Mouse (Mus musculus): ENCODE results near the gene Etv3. TPM values are rescaled to one million over a fixed set of nuclear protein-coding genes. Genes with fewer than 3 reads are reported as not detected.

The Etv3 gene
- total and polyA plus RNA-seq, 2 experiments, result 5.3 to 7.0 TPM

DNA sequence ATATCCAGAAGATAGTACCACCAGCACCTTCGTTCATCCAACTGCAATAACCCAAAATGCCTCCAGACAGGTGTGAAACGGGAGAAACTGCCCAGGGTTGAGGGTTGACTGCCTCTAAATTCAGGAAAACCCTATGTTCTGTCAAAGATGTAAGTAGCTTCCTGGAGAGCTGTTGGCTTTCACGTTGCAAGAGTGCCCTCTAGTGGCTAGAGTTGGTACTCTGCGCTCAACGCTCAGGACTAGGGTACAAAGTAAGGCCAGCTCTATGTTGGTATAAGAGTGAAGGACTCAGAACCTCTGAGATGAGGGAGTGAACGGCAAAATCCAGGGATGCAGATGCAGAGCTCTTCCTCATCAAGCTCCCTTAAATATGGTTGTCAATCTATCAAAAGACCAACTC is 37.2 kb downstream of the Etv3 start:
- WGBS, result under 1% methylated on average over 6 of the region's 6 CpGs
- no peaks in the 10 kb centered on the region for H3K36me3 ChIP-seq (ENCODE audit: control insufficient read depth, insufficient read depth, low read length)
- no peaks in the 10 kb centered on the region for H3K79me2 ChIP-seq (ENCODE audit: control insufficient read depth, insufficient read depth, low read length)
- H3K4me3 ChIP-seq (ENCODE audit: insufficient read depth, low read depth, low read length), result no peak overlapping the region
- 0 out of 2 replicates have a peak, but pooled peaks cover 4% of the 10 kb centered on the region for H3K4me1 ChIP-seq (ENCODE audit: control insufficient read depth, insufficient read depth, low read length)
- TF ChIP-seq CTCF (IDR thresholded peaks at IDR 0.05; ENCODE audit: low read depth, low read length) (peak; percentile 83), POLR2A (IDR thresholded peaks at IDR 0.05; ENCODE audit: extremely low read depth, insufficient read depth, low read length) (no peak)
- no peaks in the 10 kb centered on the region for H3K27me3 ChIP-seq (ENCODE audit: control insufficient read depth, insufficient read depth, low read length)
- peak; percentile 69 for DNase-seq (ENCODE audit: extremely low read depth, low read depth, low spot score)
- no peak overlapping the region for H3K27ac ChIP-seq (replicated peaks; ENCODE audit: insufficient read depth, low read depth, low read length)
- H3K9ac ChIP-seq (ENCODE audit: low read depth, low read length), result no peak overlapping the region

DNA sequence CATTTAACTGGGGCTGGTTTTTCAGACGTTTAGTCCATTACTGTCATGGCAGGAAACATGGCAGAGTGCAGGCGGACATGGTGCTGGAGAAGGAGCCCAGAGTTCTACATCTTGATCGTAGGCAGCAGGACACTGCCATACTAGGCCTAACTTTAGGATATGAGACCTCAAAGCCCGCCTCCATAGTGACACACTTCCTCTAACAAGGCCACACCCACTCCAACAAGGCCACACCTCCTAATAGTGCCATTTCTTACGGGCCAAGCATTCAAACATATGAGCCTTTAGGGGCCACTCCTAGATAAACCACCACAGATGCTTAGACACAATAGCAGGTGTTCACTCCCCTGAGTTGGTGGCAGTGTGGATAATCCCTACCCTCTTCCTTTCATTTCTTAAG is 38.3 kb downstream of the Etv3 start:
- DNase-seq (ENCODE audit: extremely low read depth, low read depth, low spot score), result peak; percentile 30
- Histone ChIP-seq H3K36me3 (ENCODE audit: control insufficient read depth, insufficient read depth, low read length) (no peaks in the 10 kb centered on the region), H3K27me3 (ENCODE audit: control insufficient read depth, insufficient read depth, low read length) (no peaks in the 10 kb centered on the region), H3K9ac (ENCODE audit: low read depth, low read length) (no peak overlapping the region), H3K27ac (replicated peaks; ENCODE audit: insufficient read depth, low read depth, low read length) (no peak overlapping the region), H3K4me3 (ENCODE audit: insufficient read depth, low read depth, low read length) (no peak overlapping the region), H3K79me2 (ENCODE audit: control insufficient read depth, insufficient read depth, low read length) (no peaks in the 10 kb centered on the region), H3K4me1 (ENCODE audit: control insufficient read depth, insufficient read depth, low read length) (0 out of 2 replicates have a peak, but pooled peaks cover 4% of the 10 kb centered on the region)
- WGBS, result 71% methylated on average over 5 of the region's 5 CpGs
- TF ChIP-seq CTCF (IDR thresholded peaks at IDR 0.05; ENCODE audit: low read depth, low read length) (no peak), POLR2A (IDR thresholded peaks at IDR 0.05; ENCODE audit: extremely low read depth, insufficient read depth, low read length) (no peak)

DNA sequence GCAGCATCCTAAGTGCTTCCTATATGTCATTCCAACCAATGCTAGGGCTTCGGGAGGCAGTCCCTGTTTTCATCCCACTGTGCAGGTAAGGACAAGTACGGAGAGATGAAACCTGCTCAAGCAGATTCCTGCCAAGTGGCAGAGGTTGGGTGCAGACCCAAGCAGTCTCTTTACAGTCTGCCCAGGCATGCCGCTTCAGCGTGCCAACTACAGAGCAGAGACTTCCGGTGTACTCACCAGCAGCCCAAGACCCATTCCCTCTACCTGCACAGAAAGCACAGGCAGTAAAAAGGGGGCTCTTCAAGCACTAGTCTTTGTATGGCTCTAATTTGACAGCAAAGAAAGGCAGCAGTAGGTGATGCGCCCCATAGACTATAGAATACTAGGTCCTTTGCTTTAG is 40.4 kb downstream of the Etv3 start:
- Histone ChIP-seq H3K9ac (ENCODE audit: low read depth, low read length) (no peak overlapping the region), H3K27me3 (ENCODE audit: control insufficient read depth, insufficient read depth, low read length) (no peaks in the 10 kb centered on the region), H3K79me2 (ENCODE audit: control insufficient read depth, insufficient read depth, low read length) (no peaks in the 10 kb centered on the region), H3K4me3 (ENCODE audit: insufficient read depth, low read depth, low read length) (no peak overlapping the region), H3K36me3 (ENCODE audit: control insufficient read depth, insufficient read depth, low read length) (no peaks in the 10 kb centered on the region), H3K4me1 (ENCODE audit: control insufficient read depth, insufficient read depth, low read length) (0 out of 2 replicates have a peak, but pooled peaks cover 4% of the 10 kb centered on the region), H3K27ac (replicated peaks; ENCODE audit: insufficient read depth, low read depth, low read length) (no peak overlapping the region)
- WGBS, result 68% methylated on average over 6 of the region's 6 CpGs
- TF ChIP-seq CTCF (IDR thresholded peaks at IDR 0.05; ENCODE audit: low read depth, low read length) (no peak), POLR2A (IDR thresholded peaks at IDR 0.05; ENCODE audit: extremely low read depth, insufficient read depth, low read length) (no peak)
- DNase-seq (ENCODE audit: extremely low read depth, low read depth, low spot score), result no peak

DNA sequence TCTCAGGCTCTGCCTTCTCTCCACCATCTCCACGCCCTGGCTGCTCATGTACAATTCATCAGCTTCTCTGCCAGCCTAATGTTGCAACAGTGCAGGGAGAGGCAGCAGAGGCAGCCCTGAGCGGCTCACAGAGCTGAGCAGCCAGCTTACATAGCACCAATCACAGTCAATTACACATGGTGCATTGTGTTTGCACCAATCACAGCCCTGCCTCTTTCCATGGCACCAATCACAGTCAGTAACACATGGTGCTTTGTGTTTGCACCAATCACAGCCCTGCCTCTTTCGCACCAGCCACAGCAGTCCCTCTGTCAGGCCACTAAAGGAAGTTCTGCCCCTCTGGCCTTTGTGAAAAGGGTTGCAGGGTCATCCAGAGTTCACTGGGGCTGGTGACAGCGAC is 40.9 kb downstream of the Etv3 start:
- Histone ChIP-seq H3K9ac (ENCODE audit: low read depth, low read length) (no peak overlapping the region), H3K4me3 (ENCODE audit: insufficient read depth, low read depth, low read length) (no peak overlapping the region), H3K27me3 (ENCODE audit: control insufficient read depth, insufficient read depth, low read length) (no peaks in the 10 kb centered on the region), H3K4me1 (ENCODE audit: control insufficient read depth, insufficient read depth, low read length) (0 out of 2 replicates have a peak, but pooled peaks cover 4% of the 10 kb centered on the region), H3K27ac (replicated peaks; ENCODE audit: insufficient read depth, low read depth, low read length) (no peak overlapping the region), H3K36me3 (ENCODE audit: control insufficient read depth, insufficient read depth, low read length) (no peaks in the 10 kb centered on the region), H3K79me2 (ENCODE audit: control insufficient read depth, insufficient read depth, low read length) (no peaks in the 10 kb centered on the region)
- WGBS, result 12% methylated on average over 4 of the region's 4 CpGs
- DNase-seq (ENCODE audit: extremely low read depth, low read depth, low spot score), result peak; percentile 100
- no peak for TF ChIP-seq CTCF (IDR thresholded peaks at IDR 0.05; ENCODE audit: low read depth, low read length)
- no peak for TF ChIP-seq POLR2A (IDR thresholded peaks at IDR 0.05; ENCODE audit: extremely low read depth, insufficient read depth, low read length)

DNA sequence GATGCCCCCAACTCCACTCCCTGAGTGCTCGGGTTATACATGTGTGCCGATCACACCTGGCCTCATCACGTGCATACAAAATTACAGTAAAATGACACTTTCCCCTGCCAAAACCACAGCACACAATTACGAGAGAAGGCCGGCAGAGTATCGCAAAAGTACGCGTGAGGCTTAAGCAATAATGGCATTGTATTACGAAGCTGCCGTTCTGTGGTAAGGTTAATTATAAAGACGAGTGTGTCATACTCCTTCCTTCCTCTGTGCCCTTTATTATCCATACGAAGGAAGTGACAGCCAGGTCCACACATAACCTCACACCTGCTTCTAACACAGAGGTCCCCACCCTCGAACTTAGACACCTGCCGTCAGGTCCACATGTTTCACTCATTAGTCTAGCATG is 42.3 kb downstream of the Etv3 start:
- Histone ChIP-seq H3K9ac (ENCODE audit: low read depth, low read length) (no peak overlapping the region), H3K27ac (replicated peaks; ENCODE audit: insufficient read depth, low read depth, low read length) (no peak overlapping the region), H3K79me2 (ENCODE audit: control insufficient read depth, insufficient read depth, low read length) (no peaks in the 10 kb centered on the region), H3K27me3 (ENCODE audit: control insufficient read depth, insufficient read depth, low read length) (no peaks in the 10 kb centered on the region), H3K36me3 (ENCODE audit: control insufficient read depth, insufficient read depth, low read length) (no peaks in the 10 kb centered on the region), H3K4me3 (ENCODE audit: insufficient read depth, low read depth, low read length) (no peak overlapping the region), H3K4me1 (ENCODE audit: control insufficient read depth, insufficient read depth, low read length) (0 out of 2 replicates have a peak, but pooled peaks cover 3% of the 10 kb centered on the region)
- DNase-seq (ENCODE audit: extremely low read depth, low read depth, low spot score), result no peak
- 92% methylated on average over 14 of the region's 14 CpGs for WGBS
- TF ChIP-seq CTCF (IDR thresholded peaks at IDR 0.05; ENCODE audit: low read depth, low read length) (no peak), POLR2A (IDR thresholded peaks at IDR 0.05; ENCODE audit: extremely low read depth, insufficient read depth, low read length) (no peak)

DNA sequence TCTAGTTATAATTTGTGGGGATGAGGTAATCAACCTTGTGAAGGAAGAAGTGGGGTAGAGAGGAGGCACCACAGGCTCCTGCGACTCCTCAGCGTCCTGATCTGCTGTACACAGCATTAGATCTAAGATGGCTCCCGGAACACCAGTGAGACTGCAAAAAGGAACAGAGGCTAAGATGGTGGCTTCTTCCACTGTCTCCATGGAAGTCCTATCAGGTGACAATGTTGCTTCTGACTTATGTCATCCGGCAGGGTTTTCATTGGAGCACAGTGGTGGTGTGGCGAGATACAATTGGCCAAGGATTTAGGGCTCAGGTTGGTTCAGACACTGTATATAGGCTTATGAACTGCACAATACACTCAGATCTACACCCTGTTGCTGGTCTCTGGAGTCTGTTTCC is 43.5 kb downstream of the Etv3 start:
- Histone ChIP-seq H3K4me3 (ENCODE audit: insufficient read depth, low read depth, low read length) (no peak overlapping the region), H3K4me1 (ENCODE audit: control insufficient read depth, insufficient read depth, low read length) (0 out of 2 replicates have a peak, but pooled peaks cover 3% of the 10 kb centered on the region), H3K27me3 (ENCODE audit: control insufficient read depth, insufficient read depth, low read length) (no peaks in the 10 kb centered on the region), H3K79me2 (ENCODE audit: control insufficient read depth, insufficient read depth, low read length) (no peaks in the 10 kb centered on the region), H3K9ac (ENCODE audit: low read depth, low read length) (no peak overlapping the region), H3K27ac (replicated peaks; ENCODE audit: insufficient read depth, low read depth, low read length) (no peak overlapping the region), H3K36me3 (ENCODE audit: control insufficient read depth, insufficient read depth, low read length) (no peaks in the 10 kb centered on the region)
- DNase-seq (ENCODE audit: extremely low read depth, low read depth, low spot score), result no peak
- 98% methylated on average over 5 of the region's 5 CpGs for WGBS
- TF ChIP-seq CTCF (IDR thresholded peaks at IDR 0.05; ENCODE audit: low read depth, low read length), result no peak
- no peak for TF ChIP-seq POLR2A (IDR thresholded peaks at IDR 0.05; ENCODE audit: extremely low read depth, insufficient read depth, low read length)
